Mouse (Mus musculus): ENCODE measurements at regions not wholly inside any gene's neighbourhood (a gene's known extent, or its start where the extent isn't known, plus 50 kb on each side); places are given as distances from the start of the nearest gene placed in this dataset.
"Not testable (repeated sequence)": the region's sequence is repeated elsewhere in the genome, so short reads cannot be mapped to it uniquely, and the experiment has no call there.

GRCm38 (mm10) chr19:27028834-27029233 is 143.2 kb downstream of the Gm815 start:
- no peak for DNase-seq (ENCODE audit: low spot score)

GRCm38 (mm10) chr19:27031030-27031700 is 145.5 kb downstream of the Gm815 start:
- DNase-seq (ENCODE audit: low spot score) = no peak

- DNase-seq (ENCODE audit: low spot score) = no peak
Observed at GRCm38 (mm10) chr19:27032621-27033020, 146.9 kb downstream of the Gm815 start.

- peak; percentile 37 for DNase-seq (ENCODE audit: low spot score)
Observed at GRCm38 (mm10) chr19:27038298-27038697, 152.6 kb downstream of the Gm815 start.

GRCm38 (mm10) chr19:27040321-27041025 is 154.8 kb downstream of the Gm815 start:
- DNase-seq (ENCODE audit: low spot score) = no peak

- DNase-seq (ENCODE audit: low spot score) = no peak
Observed at GRCm38 (mm10) chr19:27066449-27067181, 149.7 kb upstream of the Vldlr start.

- DNase-seq (ENCODE audit: low spot score) = no peak
Observed at GRCm38 (mm10) chr19:27073281-27073680, 143.0 kb upstream of the Vldlr start.

GRCm38 (mm10) chr19:27075019-27075418 is 141.3 kb upstream of the Vldlr start:
- DNase-seq (ENCODE audit: low spot score) = no peak

GRCm38 (mm10) chr19:27076920-27077512 is 139.3 kb upstream of the Vldlr start:
- peak; percentile 26 for DNase-seq (ENCODE audit: low spot score)

- no peak for DNase-seq (ENCODE audit: low spot score)
Observed at GRCm38 (mm10) chr19:27087344-27087743, 128.9 kb upstream of the Vldlr start.

- no peak for DNase-seq (ENCODE audit: low spot score)
Observed at GRCm38 (mm10) chr19:27087833-27088232, 128.5 kb upstream of the Vldlr start.

GRCm38 (mm10) chr19:27089099-27089498 is 127.2 kb upstream of the Vldlr start:
- DNase-seq (ENCODE audit: low spot score) = no peak

- no peak for DNase-seq (ENCODE audit: low spot score)
Observed at GRCm38 (mm10) chr19:27091603-27092002, 124.7 kb upstream of the Vldlr start.

- DNase-seq (ENCODE audit: low spot score) = no peak
Observed at GRCm38 (mm10) chr19:27094777-27095478, 121.4 kb upstream of the Vldlr start.

GRCm38 (mm10) chr19:27099921-27100320 is 116.4 kb upstream of the Vldlr start:
- peak; percentile 71 for DNase-seq (ENCODE audit: low spot score)

- no peak for DNase-seq (ENCODE audit: low spot score)
Observed at GRCm38 (mm10) chr19:27110437-27110836, 105.8 kb upstream of the Vldlr start.

- DNase-seq (ENCODE audit: low spot score) = no peak
Observed at GRCm38 (mm10) chr19:27120876-27121275, 95.4 kb upstream of the Vldlr start.

- no peak for DNase-seq (ENCODE audit: low spot score)
Observed at GRCm38 (mm10) chr19:27122348-27122747, 93.9 kb upstream of the Vldlr start.

GRCm38 (mm10) chr19:27123334-27123733 is 93.0 kb upstream of the Vldlr start:
- DNase-seq (ENCODE audit: low spot score) = no peak

- DNase-seq (ENCODE audit: low spot score) = peak; percentile 25
Observed at GRCm38 (mm10) chr19:27123806-27124469, 92.3 kb upstream of the Vldlr start.

- DNase-seq (ENCODE audit: low spot score) = not testable (repeated sequence)
Observed at GRCm38 (mm10) chr19:27128501-27128900, 87.8 kb upstream of the Vldlr start.

All from heart, adult 8-10 months (tissue).